In the genomic region with DNA sequence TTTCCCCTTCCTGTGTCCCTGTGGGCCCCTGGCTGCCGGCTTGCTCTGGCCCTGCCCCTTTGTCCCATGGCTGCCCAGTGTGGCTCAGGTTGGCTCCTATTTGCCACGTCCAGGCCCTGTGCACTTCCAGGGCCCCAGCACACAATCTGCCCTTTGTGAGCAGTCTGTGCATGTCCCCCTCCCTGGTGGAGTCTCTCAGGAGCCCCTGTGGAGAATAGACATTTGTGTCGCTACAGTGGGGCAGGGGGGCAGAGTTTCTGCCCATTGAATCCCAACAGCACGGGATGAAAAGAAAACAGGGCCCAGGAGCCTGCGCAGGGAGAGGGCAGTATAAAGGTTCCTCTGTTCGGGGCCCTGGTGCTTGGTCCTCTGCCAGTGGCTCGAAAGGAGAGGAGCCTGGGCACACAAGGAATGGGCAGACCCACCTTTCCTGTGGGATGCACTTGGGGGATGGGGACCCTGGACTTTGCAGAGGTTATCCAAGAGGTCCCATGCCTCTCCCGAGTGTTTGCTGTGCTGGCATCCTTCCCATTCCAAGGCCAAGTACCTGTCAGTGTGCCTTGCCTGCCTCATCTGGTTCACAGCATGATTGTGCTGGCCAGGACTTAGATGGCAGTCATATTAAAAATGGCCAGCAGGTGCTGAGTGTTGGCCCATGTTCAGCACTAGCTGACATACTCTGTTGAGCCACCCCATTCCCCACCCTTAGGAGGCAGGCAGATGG, we compare ENCODE assay signal across 8 mouse cellular contexts. TPM values are rescaled to one million over a fixed set of nuclear protein-coding genes. Genes with fewer than 3 reads are reported as not detected.
DNase-seq lines count a peak whose midpoint lies in the region; ATAC-seq and TF ChIP-seq lines count a peak whose summit lies in the region.

No protein-coding gene starts in this region.

- intact Hi-C loops in heart, postnatal 36 days (cut with DNase I), result no loop called here
- intact Hi-C loops in left cerebral cortex, postnatal 25 days (cut with DNase I), result no loop called here

- no peak overlapping the region for H3K4me2 ChIP-seq in heart, embryonic 15.5 days
- peak overlapping the region; percentile 15 for H3K4me2 ChIP-seq in myocyte (ENCODE audit: low read depth)

- ATAC-seq in heart, embryonic 15.5 days (replicated peaks; ENCODE audit: insufficient number of reproducible peaks, insufficient read depth, low FRiP score, low read depth), result 0 out of 2 replicates have a peak, but pooled peaks have one; percentile 23
- no peak for ATAC-seq in megakaryocyte, adult 5-6 weeks (ENCODE audit: poor library complexity, severe bottlenecking)

- no peak overlapping the region for H3K9ac ChIP-seq in heart, embryonic 15.5 days

- 58% methylated on average over 8 of the region's 8 CpGs for WGBS in heart, embryonic 15.5 days

- no peaks in the 10 kb centered on the region for H3K36me3 ChIP-seq in heart, embryonic 15.5 days
- H3K36me3 ChIP-seq in myocyte (ENCODE audit: control insufficient read depth, insufficient read depth), result no peaks in the 10 kb centered on the region

- no peak overlapping the region for H3ac ChIP-seq in myocyte (ENCODE audit: control insufficient read depth, insufficient read length)

- H3K79me2 ChIP-seq in myocyte (ENCODE audit: control insufficient read depth, insufficient read depth), result no peaks in the 10 kb centered on the region

- no peak for DNase-seq in heart, postnatal 36 days
- DNase-seq in fibroblast of lung, adult 2 months (ENCODE audit: low read depth), result peak; percentile 45
- peak; percentile 65 for DNase-seq in kidney, adult 18-20 months
- peak; percentile 33 to 62 for DNase-seq in left cerebral cortex, postnatal 25 days (ENCODE audit: low spot score in 2 of 2)
- no peak for DNase-seq in gastrocnemius, adult 8-10 months (ENCODE audit: low spot score in 2 of 2)

- H3K4me3 ChIP-seq in heart, embryonic 15.5 days, result no peak overlapping the region
- H3K4me3 ChIP-seq in myocyte, result no peak overlapping the region

- 0 out of 2 replicates have a peak overlapping the region, but pooled peaks have one; percentile 21 for H3K27ac ChIP-seq in heart, embryonic 15.5 days

- no peaks in the 10 kb centered on the region for H3K27me3 ChIP-seq in heart, embryonic 15.5 days
- H3K27me3 ChIP-seq in myocyte (ENCODE audit: control insufficient read depth, insufficient read depth, insufficient read length), result no peaks in the 10 kb centered on the region

- TF ChIP-seq POLR2A in myocyte (IDR thresholded peaks at IDR 0.05; ENCODE audit: insufficient read length, low read depth), result no peak

- peaks cover 8% of the 10 kb centered on the region; the same call in 1 of the 2 replicates for H3K4me1 ChIP-seq in heart, embryonic 15.5 days (replicated peaks)

- no peaks in the 10 kb centered on the region for H3K9me3 ChIP-seq in heart, embryonic 15.5 days (replicated peaks)

TF ChIP-seq in myocyte, 11 proteins besides CTCF, POLR2A, EP300 and RAD21:
- TF ChIP-seq MYOD1 (IDR thresholded peaks at IDR 0.05; ENCODE audit: control insufficient read depth in 1 of 3, insufficient read length in 2 of 3, low read depth in 2 of 3), result peak in 2 of 3 experiments; percentile 54 to 69
- no peak for TF ChIP-seq CEBPB (IDR thresholded peaks at IDR 0.05; ENCODE audit: insufficient read depth, poor library complexity, severe bottlenecking)
- peak in 1 of 3 experiments; percentile 52 for TF ChIP-seq MYOG (IDR thresholded peaks at IDR 0.05; ENCODE audit: control insufficient read depth in 1 of 3, insufficient read depth in 1 of 3, insufficient read length in 2 of 3, low read depth in 2 of 3)
- TF ChIP-seq USF1 (IDR thresholded peaks at IDR 0.05; ENCODE audit: low read depth), result no peak

RNA-seq across cellular contexts. Expression of a gene that starts 11.6 kb away (rescaled TPM):
- polyA plus RNA-seq in heart, embryonic 15.5 days (2015; fragmentation: Nextera tagmentation; extraction: Ambion mirVana), result 54.7 and 55.1 TPM in 2 replicates
- total RNA-seq in heart, postnatal 36 days (2021), result 10 to 100 TPM; 33.4 to 34.5 TPM
- total RNA-seq in left cerebral cortex, postnatal 25 days (2021), result 10 to 100 TPM; 47.7 to 61.0 TPM
- polyA plus RNA-seq in myocyte (2012; fragmentation: generic; extraction: Trizol), result 26.3 TPM
- 51.5 and 69.1 TPM in 2 replicates for total RNA-seq in megakaryocyte, adult 5-6 weeks (2015)
- total RNA-seq in megakaryocyte, adult 5-6 weeks (2017), result 32.0 and 37.7 TPM in 2 replicates
- 10 to 100 TPM; 16.0 to 20.5 (median 18.3) TPM for total RNA-seq in gastrocnemius, adult 8-10 months (2022)

RNA-seq across cellular contexts. Expression of a gene that starts 12.7 kb away (rescaled TPM):
- 45.9 and 46.7 TPM in 2 replicates for polyA plus RNA-seq in heart, embryonic 15.5 days (2015; fragmentation: Nextera tagmentation; extraction: Ambion mirVana)
- 1 to 10 TPM; 1.6 to 3.2 TPM for total RNA-seq in heart, postnatal 36 days (2021)
- total RNA-seq in left cerebral cortex, postnatal 25 days (2021), result 1 to 10 TPM; 2.6 to 2.9 TPM
- 159 TPM for polyA plus RNA-seq in myocyte (2012; fragmentation: generic; extraction: Trizol)
- total RNA-seq in megakaryocyte, adult 5-6 weeks (2015), result 0.16 TPM in 1 of 2 replicates, not detected in the other
- 2.1 TPM in 1 of 2 replicates, not detected in the other for total RNA-seq in megakaryocyte, adult 5-6 weeks (2017)
- 1 to 10 TPM; 1.3 to 3.7 (median 2.3) TPM for total RNA-seq in gastrocnemius, adult 8-10 months (2022)

Comparison
In these comparisons a context has a peak if more than half of its experiments do, and no peak if none do; other contexts are left out.
1. DNase-seq: peak in fibroblast of lung, adult 2 months (single experiment), kidney, adult 18-20 months (single experiment) and left cerebral cortex, postnatal 25 days (2 of 2); none in heart, postnatal 36 days (0 of 2) and gastrocnemius, adult 8-10 months (0 of 2).